Mouse (Mus musculus) urinary bladder, postnatal 36 days (tissue): ENCODE measurements at regions not wholly inside any gene's neighbourhood (a gene's known extent, or its start where the extent isn't known, plus 50 kb on each side); places are given as distances from the start of the nearest gene placed in this dataset.

Experiments
- DNase-seq, 2 experiments: peaks; one replicate each; pipeline ENCODE4 v3.0.0; 2022; ENCODE audit warnings: low spot score in 2 of 2, mixed read lengths in 1 of 2

DNA sequence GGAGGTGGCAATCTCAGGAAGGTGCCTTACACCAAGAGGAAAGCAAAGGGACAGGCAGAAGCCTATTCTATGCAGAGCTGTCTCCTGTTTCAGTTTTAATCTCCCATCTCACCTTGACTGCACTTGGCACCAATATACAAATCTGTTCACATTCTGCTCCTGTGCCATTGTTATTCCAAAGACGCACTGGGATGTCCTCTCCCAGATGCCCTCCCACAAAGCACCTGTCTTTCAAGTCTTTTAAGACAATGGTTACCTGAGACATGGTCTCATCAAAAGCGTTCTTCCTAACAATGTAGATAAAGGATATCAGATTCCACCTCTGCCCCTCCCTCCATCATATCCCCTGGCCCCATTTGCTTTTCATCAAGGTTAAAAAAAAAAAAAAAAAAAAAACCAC lies 64.2 kb upstream of the Aldh1a3 start:
- DNase-seq = no peak

DNA sequence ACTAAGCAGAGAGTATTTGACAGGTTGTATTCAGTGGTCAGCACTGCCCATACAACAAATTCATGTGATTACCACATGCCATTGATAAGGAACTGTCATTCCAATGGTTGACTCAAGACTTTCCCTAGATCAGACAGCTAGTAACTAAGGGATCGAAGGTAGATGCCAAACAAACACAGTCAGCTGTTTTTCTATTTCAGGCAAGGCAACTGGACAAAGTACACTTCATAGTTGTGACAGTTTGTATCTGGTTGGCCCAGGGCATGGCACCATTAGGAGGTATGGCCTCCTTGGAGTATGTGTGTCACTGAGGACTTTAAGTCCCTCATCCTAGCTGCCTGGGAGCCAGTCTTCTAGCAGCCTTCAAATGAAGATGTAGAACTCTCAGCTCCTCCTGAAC lies 62.8 kb upstream of the Aldh1a3 start:
- DNase-seq = no peak

DNA sequence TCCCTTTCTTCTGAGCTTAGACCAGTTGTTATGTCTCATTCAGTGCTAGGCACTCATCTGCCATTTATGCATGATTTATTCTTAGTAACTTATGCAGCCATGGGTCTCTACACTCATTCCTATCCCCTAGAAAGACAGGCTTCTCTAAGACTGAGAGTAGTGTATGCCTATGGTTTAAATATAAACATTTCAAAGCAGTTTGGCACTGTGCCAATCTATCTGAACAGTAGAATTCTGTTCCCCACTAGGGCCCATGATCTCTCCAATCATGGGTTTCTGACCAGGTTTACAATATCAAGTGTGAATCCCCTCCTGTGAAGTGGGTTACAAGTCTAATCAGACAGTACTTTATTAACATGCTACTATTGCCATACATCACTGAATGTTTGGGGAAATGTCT lies 60.4 kb upstream of the Aldh1a3 start:
- DNase-seq = no peak

DNA sequence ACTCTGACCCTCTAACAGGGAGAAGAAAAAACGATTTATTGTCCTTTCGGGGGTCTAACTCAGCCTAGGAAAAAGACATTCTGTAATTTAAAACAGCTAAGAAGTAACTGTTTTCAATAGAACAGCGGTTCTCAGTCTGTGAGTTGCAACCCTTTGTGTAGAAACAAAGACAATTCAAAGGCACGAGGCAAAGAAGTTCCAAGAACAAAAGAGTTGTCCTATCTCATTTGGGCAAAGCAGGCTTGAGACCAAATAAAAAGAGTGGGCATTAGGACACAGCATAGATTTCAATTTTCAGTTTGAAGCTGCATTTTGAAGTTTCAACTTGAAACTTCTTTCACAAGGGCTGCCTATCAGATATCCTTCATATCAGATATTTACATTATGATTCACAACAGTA lies 53.1 kb upstream of the Aldh1a3 start:
- DNase-seq = no peak

DNA sequence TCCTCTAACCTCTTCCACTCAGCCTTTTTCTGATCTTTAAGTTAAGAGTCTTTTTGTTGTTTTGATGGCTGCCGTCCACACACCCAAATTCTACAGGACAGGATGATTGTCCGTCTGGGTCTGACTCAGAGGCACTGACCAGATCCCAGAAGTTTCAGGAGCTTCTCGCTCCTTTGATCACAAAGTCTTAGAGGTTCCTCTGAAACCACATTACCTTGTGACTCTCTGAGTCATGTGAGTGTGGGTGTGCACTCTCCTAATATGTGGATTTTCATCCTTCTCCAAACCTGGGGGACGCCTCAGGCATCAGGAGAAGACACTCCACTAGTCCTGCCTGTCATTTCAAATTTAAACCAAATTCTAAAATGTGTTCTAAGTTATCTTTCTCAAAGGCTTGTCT lies 52.0 kb upstream of the Aldh1a3 start:
- no peak for DNase-seq

DNA sequence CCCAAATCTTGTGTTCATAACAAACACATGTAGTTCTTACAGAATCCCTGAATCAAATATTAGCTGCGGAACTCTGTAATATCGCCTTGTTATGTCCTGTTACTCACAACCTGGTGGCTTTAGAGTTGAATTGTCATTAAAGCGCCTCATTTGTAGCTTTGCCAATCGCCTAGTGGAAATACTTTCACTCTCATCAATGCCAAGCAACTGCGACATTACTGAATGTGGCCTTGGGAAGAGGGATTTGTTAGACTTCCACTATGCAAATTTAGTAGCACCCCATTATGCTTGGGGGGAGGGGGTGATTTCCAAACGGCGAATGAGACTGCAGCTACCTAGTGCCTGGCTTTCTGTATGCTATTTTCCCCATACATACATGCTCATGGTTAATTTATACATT lies 50.8 kb upstream of the Aldh1a3 start:
- no peak for DNase-seq

DNA sequence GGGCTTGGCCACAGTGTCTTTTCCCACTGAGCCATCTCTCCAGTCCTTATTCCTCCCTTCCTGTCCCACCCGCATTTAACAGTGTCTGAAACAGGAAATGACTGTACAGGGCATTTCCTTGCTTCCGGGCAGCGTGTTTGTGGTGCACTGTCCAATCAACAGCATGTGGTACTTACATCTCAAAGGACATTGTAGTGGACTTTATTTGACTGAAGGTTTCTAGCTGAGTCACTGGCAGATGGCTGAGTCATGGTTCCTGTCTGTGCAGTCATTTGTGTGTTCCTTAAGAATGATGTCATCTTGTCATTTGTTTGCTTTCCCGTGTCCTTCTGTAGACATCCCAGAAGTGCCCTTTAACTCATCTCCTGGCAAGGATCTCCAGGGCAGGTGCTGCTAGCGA lies 50.2 kb upstream of the Aldh1a3 start:
- peak; percentile 8 to 27 for DNase-seq
